Mouse (Mus musculus) kidney, adult 8-10 months (tissue): ENCODE data around the gene Ttc16.

Source experiments
- DNase-seq, 2 experiments: peaks; one replicate each; pipeline ENCODE4 v3.0.0; 2022

Gene Ttc16

GRCm38 (mm10) chr2:32775359-32776074 lies at the start of gene Ttc16, which contains the start of gene Ptrh1:
Gene Ttc16, minus strand, starts transcription at chr2:32775633.
Gene Ptrh1, plus strand, starts transcription at chr2:32775786.
- peak; percentile 98 for DNase-seq

DNA sequence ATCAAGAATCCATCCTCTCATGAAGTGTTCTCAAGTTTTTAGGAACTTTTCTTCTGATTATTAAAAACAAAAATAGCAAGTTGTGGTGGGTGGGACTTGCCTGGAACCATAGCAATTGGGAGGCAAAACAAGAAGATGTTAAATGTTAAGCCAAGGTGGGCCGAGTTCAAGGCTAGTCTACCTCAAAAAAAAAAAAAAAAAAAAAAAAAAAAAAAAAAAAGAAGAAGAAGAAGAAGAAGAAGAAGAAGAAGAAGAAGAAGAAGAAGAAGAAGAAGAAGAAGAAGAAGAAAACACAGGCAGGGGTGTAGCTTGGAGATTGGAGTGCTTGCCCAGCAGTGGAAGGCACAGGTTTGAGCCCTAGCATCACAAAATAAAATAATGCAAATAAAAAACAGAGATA lies 49.3 kb upstream of the Ttc16 start:
- no peak for DNase-seq

DNA sequence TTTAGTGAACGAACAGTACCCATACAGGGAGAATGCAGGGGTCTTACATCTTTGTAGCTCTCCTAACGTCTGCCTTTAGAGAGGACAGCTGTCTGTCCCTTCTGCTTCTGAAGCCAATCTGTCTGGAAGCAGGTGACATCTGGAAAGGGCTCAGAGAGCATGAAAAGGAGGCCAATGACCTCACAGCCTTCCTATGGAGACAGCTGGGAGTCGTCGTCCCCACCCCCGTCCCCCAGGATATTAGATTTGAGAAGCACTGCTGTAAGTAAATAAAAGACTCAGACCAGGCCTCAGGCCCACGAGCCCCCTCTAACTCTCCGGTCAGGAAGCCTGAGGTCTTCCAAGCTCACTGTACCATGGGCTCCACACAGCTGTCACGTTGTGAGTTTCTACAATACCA lies 48.7 kb upstream of the Ttc16 start:
- DNase-seq = no peak

DNA sequence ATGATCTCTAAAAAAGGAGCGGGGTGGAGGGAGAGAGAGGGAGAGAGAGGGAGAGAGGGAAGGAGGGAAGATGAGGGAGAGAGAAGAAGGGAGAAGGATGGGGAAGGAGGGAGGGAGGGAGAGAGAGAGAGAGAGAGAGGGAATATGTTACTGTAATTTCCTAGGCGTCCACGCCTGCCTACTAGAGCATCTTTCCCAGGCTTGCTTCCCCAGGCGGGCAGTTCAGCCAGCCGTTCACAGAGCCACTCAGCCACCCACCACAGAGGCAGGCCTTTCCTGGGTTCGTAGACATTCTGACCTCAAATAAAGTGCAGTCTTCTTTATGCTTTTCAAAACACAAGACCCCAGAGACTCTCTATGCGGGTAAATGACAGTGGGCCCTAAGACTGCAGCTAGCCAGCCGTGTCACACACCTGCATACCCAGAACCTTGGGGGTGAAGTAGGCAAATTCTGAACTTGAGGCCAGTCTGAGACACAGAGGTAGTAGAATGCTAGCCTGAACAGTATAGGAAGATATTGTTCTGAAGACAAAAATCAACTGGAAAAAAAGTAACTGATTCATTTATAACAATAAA lies 48.2 kb upstream of the Ttc16 start:
- no peak for DNase-seq

- DNase-seq = no peak
Observed at GRCm38 (mm10) chr2:32823153-32823552, 47.7 kb upstream of the Ttc16 start.

GRCm38 (mm10) chr2:32822643-32823042 lies 47.2 kb upstream of the Ttc16 start:
- no peak for DNase-seq

GRCm38 (mm10) chr2:32821041-32821802 lies 45.8 kb upstream of the Ttc16 start:
- DNase-seq = peak in 1 of 2 experiments; percentile 45

DNA sequence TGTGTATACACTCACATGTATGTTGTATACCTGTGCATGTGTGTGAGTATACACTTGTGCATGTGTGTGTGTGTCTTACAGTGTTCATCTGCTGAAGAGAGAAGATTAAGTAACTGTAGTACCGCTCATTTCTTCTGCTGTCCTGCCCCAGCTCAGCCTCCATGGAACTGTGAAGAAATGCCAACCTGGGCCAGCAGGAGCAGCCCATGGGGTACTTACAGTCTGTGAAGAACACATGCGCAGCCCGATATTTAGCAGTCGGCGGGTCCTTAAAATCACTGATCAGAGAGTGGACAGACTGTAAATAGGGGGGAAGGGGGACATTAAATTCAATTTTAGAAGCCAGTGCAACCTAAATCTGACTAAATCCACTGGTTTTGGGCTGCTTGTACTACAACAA lies 42.8 kb upstream of the Ttc16 start:
- DNase-seq = no peak

DNA sequence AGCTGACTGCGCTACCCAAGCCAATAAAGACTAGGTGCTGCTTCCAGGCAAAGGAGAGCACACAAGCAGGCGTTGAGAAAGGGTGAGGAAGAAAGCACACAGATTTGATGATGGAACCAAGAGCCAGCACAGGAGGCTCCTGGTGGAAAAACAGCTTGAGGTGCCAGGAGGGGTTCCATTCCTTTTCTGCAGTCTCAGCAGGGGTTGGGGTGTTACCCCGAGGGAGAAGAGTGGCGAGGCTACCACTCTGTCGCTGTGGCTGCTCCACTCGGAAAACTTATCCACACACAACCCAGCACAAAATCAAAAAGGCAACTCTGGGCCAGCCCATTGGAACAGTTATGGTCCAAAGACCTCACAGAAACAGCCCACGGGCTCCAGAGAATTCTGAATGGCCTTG lies 42.2 kb upstream of the Ttc16 start:
- DNase-seq = no peak

DNA sequence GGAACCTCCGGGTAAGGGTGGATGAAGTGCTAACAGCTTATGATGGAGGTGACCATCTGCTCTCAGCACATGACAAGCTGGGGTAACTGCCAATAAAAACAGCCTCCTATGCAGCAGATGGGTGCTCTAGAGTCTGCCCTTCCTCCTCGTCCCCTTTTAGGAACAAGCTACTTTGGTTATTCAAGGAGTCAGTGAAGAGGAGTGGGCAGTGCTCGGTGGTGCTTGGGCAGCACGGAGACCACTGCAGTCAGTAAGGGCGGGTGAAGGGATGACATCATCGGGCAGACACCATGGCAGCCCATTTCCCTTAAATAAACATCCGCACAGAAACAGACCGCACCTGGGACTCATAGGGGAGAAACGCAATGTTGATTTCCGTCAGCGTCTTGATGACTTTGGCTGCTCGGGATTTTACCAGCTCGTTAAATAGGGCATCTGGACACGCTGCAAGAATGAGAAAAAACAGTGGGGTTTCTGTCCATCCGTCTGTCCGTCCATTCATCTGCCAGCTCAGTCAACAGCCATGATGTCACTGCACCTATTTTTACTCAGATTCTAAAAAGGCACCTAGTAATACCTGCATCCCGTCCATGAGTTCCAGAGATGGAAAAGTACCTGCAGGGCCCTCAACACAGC lies 41.6 kb upstream of the Ttc16 start:
- DNase-seq = no peak

GRCm38 (mm10) chr2:32816497-32816896 lies 41.1 kb upstream of the Ttc16 start:
- no peak for DNase-seq

DNA sequence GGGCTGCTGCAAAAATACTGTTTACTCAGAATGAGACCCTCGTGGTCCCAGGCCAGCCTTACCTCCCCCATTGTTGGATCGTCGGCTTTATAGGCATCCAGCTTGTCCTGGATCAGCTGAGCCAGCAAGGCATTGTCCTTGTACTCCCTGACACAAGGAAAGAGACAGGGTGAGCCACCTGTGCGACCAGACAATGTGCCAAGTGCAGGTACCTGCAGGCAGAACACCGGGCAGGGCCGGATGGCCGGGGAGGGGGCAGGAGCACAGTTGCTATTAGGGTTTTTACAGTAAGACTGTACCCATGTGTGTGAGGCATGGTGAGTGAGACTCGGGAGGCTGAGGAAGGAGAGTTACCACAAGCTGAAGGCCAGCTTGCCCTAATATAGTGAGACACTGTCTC lies 36.5 kb upstream of the Ttc16 start:
- no peak for DNase-seq

GRCm38 (mm10) chr2:32808816-32809566 lies 33.6 kb upstream of the Ttc16 start:
- no peak for DNase-seq

DNA sequence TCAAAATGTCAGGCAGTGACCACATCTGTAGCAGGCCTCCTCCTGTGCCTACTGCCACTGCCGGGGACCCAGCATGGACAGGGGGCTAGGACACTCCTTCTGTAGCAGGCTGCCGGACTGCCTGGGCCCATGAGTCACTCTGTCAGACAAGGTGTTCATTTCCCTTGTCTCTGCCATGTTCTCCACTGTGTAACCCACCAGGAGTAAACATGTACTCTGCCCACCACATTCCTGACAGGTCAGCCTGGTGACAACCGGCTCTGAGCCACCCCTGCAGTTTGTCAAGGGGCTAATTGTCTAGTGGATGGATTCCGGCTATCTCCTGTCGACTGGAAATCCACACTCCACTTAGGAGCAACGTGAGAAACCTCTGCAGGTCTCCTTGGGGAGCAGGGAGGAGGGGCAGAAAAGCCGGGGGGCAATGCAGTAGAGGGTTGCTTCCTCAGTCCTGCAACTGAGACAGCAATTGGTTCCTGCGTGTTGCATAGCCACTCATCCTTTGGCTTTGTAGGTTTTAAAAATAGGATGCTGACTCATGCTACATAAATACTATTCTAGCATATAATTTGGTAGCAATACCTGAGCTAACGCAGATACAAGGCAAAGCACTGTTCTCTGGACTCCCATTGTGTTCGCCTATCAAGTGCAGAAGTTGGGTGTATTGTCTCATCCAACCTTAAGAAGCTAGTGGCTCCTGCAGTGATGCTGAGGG lies 23.0 kb upstream of the Ttc16 start:
- no peak for DNase-seq

GRCm38 (mm10) chr2:32795748-32796418 lies 20.4 kb upstream of the Ttc16 start:
- no peak for DNase-seq

DNA sequence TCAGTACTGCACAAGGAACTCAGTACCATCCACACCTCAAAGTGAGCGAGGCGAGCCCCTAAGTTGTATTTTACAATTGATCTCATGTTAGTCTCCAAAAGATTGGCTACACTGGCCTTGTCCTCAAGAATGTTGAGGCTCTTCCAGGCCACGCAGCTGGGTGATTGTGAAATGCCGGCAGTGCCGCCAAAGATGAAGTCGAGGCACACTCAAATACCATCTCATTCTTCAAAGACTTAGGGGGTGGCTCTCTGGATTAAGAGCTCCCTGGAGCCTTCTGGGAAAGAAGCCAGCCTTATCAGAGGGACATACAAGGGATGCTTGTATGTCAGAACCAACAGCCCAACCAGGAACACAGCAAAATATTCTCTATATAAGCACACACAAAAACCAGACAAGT lies 15.9 kb upstream of the Ttc16 start:
- no peak for DNase-seq

DNA sequence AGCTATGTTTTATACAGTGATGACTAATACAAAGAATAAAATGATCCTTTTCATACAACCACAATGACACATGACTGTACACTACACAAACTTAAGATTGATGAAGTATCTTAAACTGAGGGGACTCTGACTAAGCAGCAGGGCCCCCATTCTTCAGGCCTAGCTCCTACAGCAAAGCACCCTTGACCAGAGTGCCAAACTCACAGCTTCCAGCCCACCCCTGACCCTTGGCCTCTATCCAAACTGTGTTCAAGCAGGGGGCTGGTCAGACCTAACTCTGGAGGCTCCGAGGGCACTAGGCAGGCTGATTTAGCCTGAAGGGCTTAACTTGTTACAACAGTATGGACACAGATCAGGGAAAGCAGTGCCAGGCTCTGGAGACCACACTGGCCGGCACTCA lies 13.1 kb upstream of the Ttc16 start:
- no peak for DNase-seq

DNA sequence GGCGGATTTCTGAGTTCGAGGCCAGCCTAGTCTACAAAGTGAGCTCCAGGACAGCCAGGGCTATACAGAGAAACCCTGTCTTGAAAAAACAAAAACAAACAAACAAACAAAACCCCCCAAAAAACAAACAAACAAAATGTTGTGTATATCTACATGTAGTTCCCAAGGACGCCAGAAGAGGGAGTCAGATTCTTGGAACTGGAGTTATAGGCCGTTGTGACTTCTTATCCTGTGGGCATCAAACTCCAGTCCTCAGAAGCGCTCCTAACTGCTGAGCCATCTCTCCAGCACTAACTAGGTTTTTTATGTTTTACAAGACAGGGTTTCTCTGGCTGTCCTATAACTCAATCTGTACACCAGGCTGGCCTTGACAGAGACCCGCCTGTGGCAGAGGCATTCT lies 11.7 kb upstream of the Ttc16 start:
- DNase-seq = no peak

DNA sequence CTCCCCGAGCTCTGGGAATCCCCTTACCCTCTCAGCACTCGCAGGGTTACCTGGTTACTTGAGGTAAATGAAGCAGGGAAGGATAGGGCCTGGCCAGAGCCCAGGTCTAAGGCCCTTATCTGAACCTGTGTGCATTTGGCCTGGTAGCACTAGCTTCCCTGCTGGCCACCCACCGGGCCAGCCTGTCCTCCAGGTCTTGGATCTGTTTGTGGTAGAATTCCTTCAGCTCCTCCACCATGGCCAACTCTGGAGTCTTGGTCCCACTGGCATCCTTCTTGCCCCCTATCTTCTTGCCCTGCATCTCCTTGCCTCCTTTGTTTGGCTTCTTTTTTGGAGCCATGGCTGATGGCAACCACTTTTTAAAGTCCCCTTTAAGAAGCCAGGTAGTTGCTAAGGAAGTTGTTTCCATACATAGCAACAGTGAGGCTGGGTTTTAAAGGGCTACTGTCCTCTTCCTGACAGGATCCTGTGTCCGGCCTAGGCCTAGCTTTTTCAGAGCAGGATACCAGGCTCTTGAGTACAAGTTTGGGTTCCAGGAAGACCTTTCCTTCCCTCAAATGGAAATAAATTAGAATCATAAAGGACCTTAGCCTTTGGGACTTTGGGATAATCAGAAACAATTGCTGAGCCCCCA lies 8.7 kb upstream of the Ttc16 start, which contains the start of gene Cfap157:
TSS of gene Cfap157 (minus strand) at position 381 of the 634 bp plus-strand sequence.
- peak in 1 of 2 experiments; percentile 23 for DNase-seq

GRCm38 (mm10) chr2:32781710-32782109 lies 6.3 kb upstream of the Ttc16 start:
- no peak for DNase-seq

DNA sequence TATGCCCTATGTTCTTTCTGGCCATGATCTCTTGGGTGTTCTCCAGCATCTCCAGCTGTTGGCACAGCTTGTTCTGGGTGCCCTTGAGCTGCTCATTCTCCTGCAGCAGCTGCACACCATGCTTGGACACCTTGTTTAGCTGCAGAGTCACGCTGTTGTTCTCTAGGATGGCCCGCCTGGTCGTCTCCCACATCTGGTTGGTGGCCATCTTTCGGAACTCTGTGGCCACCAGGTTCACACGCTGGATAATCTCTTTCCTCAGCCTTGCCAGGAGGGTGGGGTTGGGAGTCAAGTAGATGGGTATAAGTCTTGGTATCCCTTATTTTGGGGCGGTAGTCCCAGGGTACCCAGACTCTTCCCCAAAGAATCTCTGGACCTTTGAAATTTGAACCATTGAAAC lies 4.3 kb upstream of the Ttc16 start:
- DNase-seq = no peak
